Mouse (Mus musculus): Measurements from ENCODE around the gene Chic2.

DNA sequence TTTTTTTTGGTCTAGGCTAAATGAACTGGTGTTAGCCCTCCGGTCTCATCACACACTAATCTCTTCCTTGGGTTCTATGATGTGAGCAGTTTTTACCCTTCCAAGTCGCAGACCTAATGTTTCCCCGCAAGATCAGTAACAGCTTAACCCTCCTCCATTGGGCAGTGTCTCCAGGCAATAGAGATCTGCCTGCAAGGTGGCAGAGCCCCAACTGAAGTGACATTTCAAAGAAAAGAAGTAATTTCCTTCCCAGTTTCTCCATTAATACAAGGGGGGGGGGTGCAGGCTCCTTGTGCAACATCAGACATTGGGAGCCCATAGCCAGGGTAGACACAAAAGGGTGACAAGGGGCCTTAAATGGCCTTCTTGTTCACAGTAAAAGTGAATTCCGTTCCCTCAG is 64.0 kb downstream of the Chic2 start:
- no peak for TF ChIP-seq CTCF (IDR thresholded peaks at IDR 0.05; ENCODE audit: borderline replicate concordance, insufficient read depth, low read length)
- no peak for TF ChIP-seq POLR2A (IDR thresholded peaks at IDR 0.05; ENCODE audit: low read depth, low read length)

All from embryonic fibroblast, embryonic 13.5 days (primary cell).